Mouse (Mus musculus): ENCODE measurements at regions not wholly inside any gene's neighbourhood (a gene's known extent, or its start where the extent isn't known, plus 50 kb on each side); places are given as distances from the start of the nearest gene placed in this dataset.

DNA sequence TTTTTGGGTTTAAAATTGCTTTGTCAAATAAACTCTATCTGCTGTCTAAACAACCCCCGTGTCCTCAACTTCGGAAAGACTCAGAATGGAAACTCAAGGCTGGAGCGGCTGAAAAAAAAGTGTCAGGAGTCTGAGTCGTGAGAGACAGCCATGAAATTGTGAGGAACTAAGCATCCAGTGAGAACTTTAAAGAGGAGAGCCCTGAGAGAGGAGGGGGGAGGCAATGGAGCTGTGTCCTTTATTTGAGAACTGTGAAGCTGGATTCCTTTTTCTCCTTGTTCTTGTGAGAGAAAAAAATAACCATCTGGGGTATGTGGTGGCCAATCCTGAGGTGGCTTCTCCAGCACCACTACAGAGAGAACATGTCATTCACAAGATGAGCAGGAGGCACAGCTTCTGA is 336.9 kb upstream of the Dynlrb2 start:
- H3K79me2 ChIP-seq (ENCODE audit: control insufficient read depth, insufficient read depth, low read length, poor library complexity) = no peaks in the 10 kb centered on the region
- no peaks in the 10 kb centered on the region for H3K9me3 ChIP-seq (replicated peaks; ENCODE audit: insufficient read depth, low read length)
- no peaks in the 10 kb centered on the region for H3K27me3 ChIP-seq (ENCODE audit: control insufficient read depth in 1 of 2, insufficient read depth in 2 of 2, low read length in 2 of 2)
- H3K27ac ChIP-seq (ENCODE audit: control insufficient read depth, low read depth, low read length) = no peak overlapping the region
- no peak overlapping the region for H3K9ac ChIP-seq (ENCODE audit: control insufficient read depth, low read depth, low read length, poor library complexity, severe bottlenecking)
- no peak for TF ChIP-seq USF2 (IDR thresholded peaks at IDR 0.05; ENCODE audit: borderline replicate concordance in 1 of 2, insufficient read depth in 1 of 2, low read depth in 1 of 2, low read length in 2 of 2)
- no peak for TF ChIP-seq POLR2AphosphoS5 (IDR thresholded peaks at IDR 0.05; ENCODE audit: borderline replicate concordance, low read depth, low read length)
- no peak for TF ChIP-seq CTCF (IDR thresholded peaks at IDR 0.05 in 2 of 3, conservative IDR thresholded peaks at IDR 0.05 in 1 of 3; ENCODE audit: control insufficient read depth in 1 of 3, insufficient read depth in 1 of 3, low read depth in 2 of 3, low read length in 3 of 3, poor library complexity in 1 of 3, severe bottlenecking in 1 of 3)
- no peak for TF ChIP-seq MYC (IDR thresholded peaks at IDR 0.05; ENCODE audit: low read depth, low read length)
- no peak for TF ChIP-seq NRF1 (IDR thresholded peaks at IDR 0.05; ENCODE audit: insufficient read depth, low read depth, low read length, poor library complexity, severe bottlenecking)
- TF ChIP-seq TCF12 (IDR thresholded peaks at IDR 0.05; ENCODE audit: low read depth, low read length) = no peak
- TF ChIP-seq HCFC1 (IDR thresholded peaks at IDR 0.05; ENCODE audit: low read depth, low read length) = no peak
- TF ChIP-seq POLR2A (IDR thresholded peaks at IDR 0.05; ENCODE audit: control insufficient read depth in 1 of 2, insufficient read depth in 1 of 2, low read depth in 1 of 2, low read length in 2 of 2, poor library complexity in 1 of 2) = no peak
- no peak for TF ChIP-seq TAL1 (IDR thresholded peaks at IDR 0.05; ENCODE audit: low read length)
- no peak overlapping the region for H3K4me3 ChIP-seq (ENCODE audit: control insufficient read depth in 1 of 2, insufficient read depth in 1 of 2, low read depth in 2 of 2, low read length in 2 of 2)
- no peaks in the 10 kb centered on the region for H3K4me1 ChIP-seq (ENCODE audit: control insufficient read depth in 1 of 2, insufficient read depth in 2 of 2, low read length in 2 of 2)
- no peak for DNase-seq (ENCODE audit: low read depth, low spot score)
- H3K36me3 ChIP-seq (ENCODE audit: control insufficient read depth in 1 of 2, insufficient read depth in 2 of 2, low read length in 2 of 2) = no peaks in the 10 kb centered on the region

DNA sequence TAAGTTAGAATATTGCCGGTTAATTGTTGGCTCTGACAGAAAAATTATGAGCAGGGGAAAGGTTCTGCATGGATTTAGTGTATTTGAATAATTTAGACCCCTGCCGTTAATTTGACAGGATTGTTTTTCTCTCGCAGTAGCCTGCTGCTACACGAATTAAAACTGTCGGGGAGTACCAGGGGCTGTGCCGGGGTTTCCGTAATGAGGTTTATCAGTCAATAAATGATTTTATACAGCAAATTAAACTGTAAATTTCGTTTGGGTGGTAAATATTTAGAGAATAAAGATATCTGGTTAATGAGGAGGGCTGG is 339.8 kb upstream of the Dynlrb2 start:
- no peaks in the 10 kb centered on the region for H3K9me3 ChIP-seq (replicated peaks; ENCODE audit: insufficient read depth, low read length)
- H3K36me3 ChIP-seq (ENCODE audit: control insufficient read depth in 1 of 2, insufficient read depth in 2 of 2, low read length in 2 of 2) = no peaks in the 10 kb centered on the region
- H3K9ac ChIP-seq (ENCODE audit: control insufficient read depth, low read depth, low read length, poor library complexity, severe bottlenecking) = no peak overlapping the region
- no peaks in the 10 kb centered on the region for H3K79me2 ChIP-seq (ENCODE audit: control insufficient read depth, insufficient read depth, low read length, poor library complexity)
- no peak overlapping the region for H3K27ac ChIP-seq (ENCODE audit: control insufficient read depth, low read depth, low read length)
- no peaks in the 10 kb centered on the region for H3K4me1 ChIP-seq (ENCODE audit: control insufficient read depth in 1 of 2, insufficient read depth in 2 of 2, low read length in 2 of 2)
- TF ChIP-seq MAZ (IDR thresholded peaks at IDR 0.05; ENCODE audit: low read depth, low read length) (no peak), RCOR1 (IDR thresholded peaks at IDR 0.05; ENCODE audit: low read depth, low read length) (no peak), SMC3 (IDR thresholded peaks at IDR 0.05; ENCODE audit: low read depth, low read length) (no peak), ELF1 (IDR thresholded peaks at IDR 0.05; ENCODE audit: low read depth, low read length) (no peak), BHLHE40 (IDR thresholded peaks at IDR 0.05; ENCODE audit: borderline replicate concordance, low read depth, low read length) (no peak), KAT2A (conservative IDR thresholded peaks at IDR 0.05; ENCODE audit: low read depth, low read length) (no peak), POLR2AphosphoS2 (IDR thresholded peaks at IDR 0.05; ENCODE audit: low read length) (no peak), MAFK (IDR thresholded peaks at IDR 0.05; ENCODE audit: borderline replicate concordance, low read depth, low read length) (no peak), EP300 (IDR thresholded peaks at IDR 0.05; ENCODE audit: low read depth in 1 of 2, low read length in 2 of 2) (no peak), HCFC1 (IDR thresholded peaks at IDR 0.05; ENCODE audit: low read depth, low read length) (no peak), NRF1 (IDR thresholded peaks at IDR 0.05; ENCODE audit: insufficient read depth, low read depth, low read length, poor library complexity, severe bottlenecking) (no peak), ZC3H11A (IDR thresholded peaks at IDR 0.05; ENCODE audit: low read depth, low read length) (no peak), UBTF (IDR thresholded peaks at IDR 0.05; ENCODE audit: borderline replicate concordance, insufficient read depth, low read depth, low read length) (no peak), CHD2 (IDR thresholded peaks at IDR 0.05; ENCODE audit: low read length) (no peak), TBP (IDR thresholded peaks at IDR 0.05; ENCODE audit: low read depth, low read length) (no peak), CHD1 (IDR thresholded peaks at IDR 0.05; ENCODE audit: low read depth, low read length) (no peak)
- H3K4me3 ChIP-seq (ENCODE audit: control insufficient read depth in 1 of 2, insufficient read depth in 1 of 2, low read depth in 2 of 2, low read length in 2 of 2) = no peak overlapping the region
- H3K27me3 ChIP-seq (ENCODE audit: control insufficient read depth in 1 of 2, insufficient read depth in 2 of 2, low read length in 2 of 2) = no peaks in the 10 kb centered on the region
- no peak for DNase-seq (ENCODE audit: low read depth, low spot score)

Measured in MEL (cell line).